37 mouse cellular contexts compared by ENCODE assay signal in the genomic region with DNA sequence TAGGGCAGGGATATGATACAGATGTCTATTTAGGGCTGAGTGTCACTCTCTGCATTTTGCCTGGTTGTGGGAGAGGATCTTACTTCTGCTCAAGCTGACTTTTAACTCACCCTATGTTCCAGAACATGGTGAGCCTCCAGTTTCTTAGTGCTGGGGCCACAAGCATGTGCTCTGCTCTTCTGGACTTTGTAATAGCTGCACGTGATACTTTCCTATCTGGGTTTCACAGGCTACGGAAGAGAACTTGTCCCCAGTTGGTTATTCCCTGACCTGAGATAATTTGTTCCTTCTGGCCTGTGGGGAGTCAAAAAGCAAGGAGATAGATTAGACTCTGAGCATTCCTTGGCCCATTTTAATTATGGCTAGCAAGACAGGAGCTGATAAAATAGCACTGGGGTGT. TPM values are rescaled to one million over a fixed set of nuclear protein-coding genes. Genes with fewer than 3 reads are reported as not detected.
DNase-seq lines count a peak whose midpoint lies in the region; ATAC-seq and TF ChIP-seq lines count a peak whose summit lies in the region.
"Had no signal": no experiment of that assay in that cellular context is flagged by ENCODE, and none has a peak within 500 bp of the region (broad histone marks: within the 10 kb centered on the region; RNA-seq: fewer than 3 reads in every experiment).

No protein-coding gene starts in this region.

- no peak overlapping the region for H3K4me3 ChIP-seq in liver, embryonic 11.5 days (ENCODE audit: low read depth, low read length)
- H3K4me3 ChIP-seq in liver, postnatal 0 days (ENCODE audit: low read depth, low read length), result no peak overlapping the region
- no peak overlapping the region for H3K4me3 ChIP-seq in liver, embryonic 14.5 days (ENCODE audit: insufficient read depth in 1 of 2, low read depth in 2 of 2, low read length in 2 of 2)
- no peak overlapping the region for H3K4me3 ChIP-seq in forebrain, embryonic 14.5 days (ENCODE audit: low read depth, low read length)
- H3K4me3 ChIP-seq: embryonic facial prominence, embryonic 13.5 days; hindbrain, embryonic 12.5 days; limb, embryonic 15.5 days; midbrain, embryonic 10.5 days; midbrain, embryonic 15.5 days had no signal

- TF ChIP-seq CTCF in liver, postnatal 0 days (IDR thresholded peaks at IDR 0.05; ENCODE audit: low read depth), result no peak
- no peak for TF ChIP-seq CTCF in liver, embryonic 14.5 days (IDR thresholded peaks at IDR 0.05; ENCODE audit: low read depth)

- no peak for TF ChIP-seq EP300 in liver, postnatal 0 days (IDR thresholded peaks at IDR 0.05; ENCODE audit: low read depth)
- no peak for TF ChIP-seq EP300 in liver, embryonic 14.5 days (IDR thresholded peaks at IDR 0.05; ENCODE audit: low read depth)

- H3K36me3 ChIP-seq in liver, embryonic 11.5 days (ENCODE audit: control insufficient read depth, insufficient read depth, low read length), result no peaks in the 10 kb centered on the region
- no peaks in the 10 kb centered on the region for H3K36me3 ChIP-seq in liver, postnatal 0 days (replicated peaks; ENCODE audit: insufficient read depth, low read length)
- no peaks in the 10 kb centered on the region for H3K36me3 ChIP-seq in liver, embryonic 14.5 days (replicated peaks; ENCODE audit: control insufficient read depth, insufficient read depth, low read depth)
- no peaks in the 10 kb centered on the region for H3K36me3 ChIP-seq in forebrain, embryonic 14.5 days (ENCODE audit: control insufficient read depth, insufficient read depth, low read length)
- H3K36me3 ChIP-seq: embryonic facial prominence, embryonic 13.5 days; hindbrain, embryonic 12.5 days; limb, embryonic 15.5 days; midbrain, embryonic 10.5 days; midbrain, embryonic 15.5 days had no signal

- peak; percentile 45 for DNase-seq in heart, adult 11 months
- no peak for DNase-seq in heart, adult 8-10 months (ENCODE audit: low spot score)
- DNase-seq in liver, embryonic 11.5 days (ENCODE audit: low spot score), result no peak
- DNase-seq in liver, postnatal 0 days, result no peak
- peak in 1 of 3 experiments; percentile 6 for DNase-seq in liver, embryonic 14.5 days (ENCODE audit: low read depth in 3 of 3, low spot score in 3 of 3)
- no peak for DNase-seq in forebrain, embryonic 14.5 days (ENCODE audit: low spot score)
- no peak for DNase-seq in adrenal gland, adult 18-20 months (ENCODE audit: low spot score in 2 of 2)
- DNase-seq: adrenal gland, postnatal 25 days; cerebellum, adult 18-20 months; cerebellum, postnatal 10 days; forebrain, postnatal 0 days; heart, postnatal 36 days; kidney, adult 11 months; layer of hippocampus, postnatal 36 days; left cerebral cortex, postnatal 4 days; lung, adult 2 months; lung, postnatal 10 days; right cerebral cortex, postnatal 4 days had no signal

- no peak overlapping the region for H3K4me2 ChIP-seq in liver, embryonic 11.5 days
- H3K4me2 ChIP-seq in liver, postnatal 0 days (ENCODE audit: low read depth, low read length), result no peak overlapping the region
- H3K4me2 ChIP-seq in liver, embryonic 14.5 days (ENCODE audit: low read depth), result no peak overlapping the region
- H3K4me2 ChIP-seq in forebrain, embryonic 14.5 days (ENCODE audit: low read length), result no peak overlapping the region
- H3K4me2 ChIP-seq: embryonic facial prominence, embryonic 13.5 days; hindbrain, embryonic 12.5 days; limb, embryonic 15.5 days; midbrain, embryonic 15.5 days had no signal

- peak; percentile 49; the same call in 1 of the 2 replicates for ATAC-seq in liver, embryonic 11.5 days (replicated peaks; ENCODE audit: low FRiP score)
- no peak for ATAC-seq in liver, postnatal 0 days
- ATAC-seq in liver, embryonic 14.5 days (ENCODE audit: insufficient read depth), result 0 out of 2 replicates have a peak, but pooled peaks have one; percentile 28
- ATAC-seq in forebrain, embryonic 14.5 days, result no peak
- ATAC-seq: forebrain, postnatal 0 days; hindbrain, postnatal 0 days; midbrain, embryonic 15.5 days had no signal

- peaks cover 9% of the 10 kb centered on the region for H3K4me1 ChIP-seq in liver, embryonic 11.5 days (replicated peaks; ENCODE audit: control insufficient read depth, insufficient read depth, low read length)
- no peaks in the 10 kb centered on the region for H3K4me1 ChIP-seq in liver, postnatal 0 days (ENCODE audit: insufficient read depth)
- peaks cover 0 to 9% of the 10 kb centered on the region in 2 experiments; a peak in 2 of 4 replicates for H3K4me1 ChIP-seq in liver, embryonic 14.5 days (replicated peaks; ENCODE audit: control insufficient read depth in 2 of 2, insufficient read depth in 2 of 2, low read length in 1 of 2)
- H3K4me1 ChIP-seq in forebrain, embryonic 14.5 days (ENCODE audit: control insufficient read depth, insufficient read depth, low read length), result no peaks in the 10 kb centered on the region; the same call in 1 of the 2 replicates
- H3K4me1 ChIP-seq: midbrain, embryonic 15.5 days had no signal

- WGBS in liver, embryonic 11.5 days, result 39% methylated on average over 2 of the region's 2 CpGs
- 56% methylated on average over 2 of the region's 2 CpGs for WGBS in liver, postnatal 0 days (ENCODE audit: insufficient replicate concordance)
- WGBS in liver, embryonic 14.5 days (ENCODE audit: insufficient replicate concordance), result 43% methylated on average over 2 of the region's 2 CpGs
- WGBS in forebrain, embryonic 14.5 days, result 85% methylated on average over 2 of the region's 2 CpGs

- no peaks in the 10 kb centered on the region for H3K27me3 ChIP-seq in liver, embryonic 11.5 days (replicated peaks; ENCODE audit: control insufficient read depth, insufficient read depth, low read length)
- no peaks in the 10 kb centered on the region for H3K27me3 ChIP-seq in liver, postnatal 0 days (ENCODE audit: insufficient read depth, low read length)
- no peaks in the 10 kb centered on the region for H3K27me3 ChIP-seq in liver, embryonic 14.5 days (ENCODE audit: control insufficient read depth, insufficient read depth, low read length)
- no peaks in the 10 kb centered on the region for H3K27me3 ChIP-seq in forebrain, embryonic 14.5 days (replicated peaks; ENCODE audit: control insufficient read depth, insufficient read depth, low read length)
- H3K27me3 ChIP-seq: CH12.LX; embryonic facial prominence, embryonic 13.5 days; hindbrain, embryonic 12.5 days; limb, embryonic 15.5 days; midbrain, embryonic 15.5 days had no signal

- no peaks in the 10 kb centered on the region for H3K9me3 ChIP-seq in liver, embryonic 11.5 days (ENCODE audit: control insufficient read depth, low read length)
- no peaks in the 10 kb centered on the region for H3K9me3 ChIP-seq in liver, postnatal 0 days (ENCODE audit: low read length)
- no peaks in the 10 kb centered on the region for H3K9me3 ChIP-seq in liver, embryonic 14.5 days (ENCODE audit: control insufficient read depth, low read length)
- H3K9me3 ChIP-seq in forebrain, embryonic 14.5 days (replicated peaks; ENCODE audit: control insufficient read depth, low read length), result no peaks in the 10 kb centered on the region
- H3K9me3 ChIP-seq: embryonic facial prominence, embryonic 13.5 days; hindbrain, embryonic 12.5 days; limb, embryonic 15.5 days; midbrain, embryonic 10.5 days; midbrain, embryonic 15.5 days had no signal

- H3K9ac ChIP-seq in liver, embryonic 11.5 days (ENCODE audit: low read depth, low read length), result no peak overlapping the region
- no peak overlapping the region for H3K9ac ChIP-seq in liver, postnatal 0 days (replicated peaks)
- no peak overlapping the region for H3K9ac ChIP-seq in liver, embryonic 14.5 days (replicated peaks)
- H3K9ac ChIP-seq in forebrain, embryonic 14.5 days (ENCODE audit: low read length), result no peak overlapping the region
- H3K9ac ChIP-seq: embryonic facial prominence, embryonic 13.5 days; forebrain, postnatal 0 days; hindbrain, embryonic 12.5 days; limb, embryonic 15.5 days; midbrain, embryonic 15.5 days had no signal

- peak overlapping the region; percentile 23; the same call in 1 of the 2 replicates for H3K27ac ChIP-seq in liver, embryonic 11.5 days (ENCODE audit: low read depth, low read length)
- no peak overlapping the region for H3K27ac ChIP-seq in liver, postnatal 0 days (ENCODE audit: low read depth)
- no peak overlapping the region for H3K27ac ChIP-seq in liver, embryonic 14.5 days
- no peak overlapping the region for H3K27ac ChIP-seq in forebrain, embryonic 14.5 days (ENCODE audit: low read depth, low read length)
- H3K27ac ChIP-seq: embryonic facial prominence, embryonic 13.5 days; hindbrain, embryonic 12.5 days; hindbrain, postnatal 0 days; kidney, postnatal 0 days; limb, embryonic 15.5 days; macrophage; midbrain, embryonic 10.5 days; midbrain, embryonic 15.5 days had no signal

RNA-seq across cellular contexts. Expression of gene Bbs9, which starts 30.1 kb away (rescaled TPM):
- 10 to 100 TPM; 13.9 to 15.2 (median 14.9) TPM for total RNA-seq in heart, adult 8-10 months (2022)
- 7.8 and 8.7 TPM in 2 replicates for polyA plus RNA-seq in liver, embryonic 11.5 days (2014; fragmentation: Nextera tagmentation; extraction: Ambion mirVana)
- 1.6 and 1.8 TPM in 2 replicates for polyA plus RNA-seq in liver, postnatal 0 days (2015; fragmentation: Nextera tagmentation; extraction: Ambion mirVana)
- 2.2 and 2.6 TPM in 2 replicates for polyA plus RNA-seq in liver, embryonic 14.5 days (2012; rRNA removed)
- 2.3 and 3.0 TPM in 2 replicates for polyA plus RNA-seq in liver, embryonic 14.5 days (2014; fragmentation: Nextera tagmentation; extraction: Ambion mirVana)
- polyA plus RNA-seq in forebrain, embryonic 14.5 days (2014; fragmentation: Nextera tagmentation; extraction: Ambion mirVana), result 18.1 and 19.8 TPM in 2 replicates
- 10 to 100 TPM; 12.5 to 16.5 TPM for total RNA-seq in adrenal gland, adult 18-20 months (2021)

RNA-seq across cellular contexts. Expression of gene Rp9, which starts 36.0 kb away (rescaled TPM):
- 10 to 100 TPM; 41.3 to 47.6 (median 45.0) TPM for total RNA-seq in heart, adult 8-10 months (2022)
- polyA plus RNA-seq in liver, embryonic 11.5 days (2014; fragmentation: Nextera tagmentation; extraction: Ambion mirVana), result 74.2 and 79.8 TPM in 2 replicates
- 42.2 and 47.9 TPM in 2 replicates for polyA plus RNA-seq in liver, postnatal 0 days (2015; fragmentation: Nextera tagmentation; extraction: Ambion mirVana)
- polyA plus RNA-seq in liver, embryonic 14.5 days (2012; rRNA removed), result 15.8 and 32.5 TPM in 2 replicates
- 34.1 and 37.2 TPM in 2 replicates for polyA plus RNA-seq in liver, embryonic 14.5 days (2014; fragmentation: Nextera tagmentation; extraction: Ambion mirVana)
- 60.8 and 62.4 TPM in 2 replicates for polyA plus RNA-seq in forebrain, embryonic 14.5 days (2014; fragmentation: Nextera tagmentation; extraction: Ambion mirVana)
- total RNA-seq in adrenal gland, adult 18-20 months (2021), result 10 to 100 TPM; 31.6 to 35.5 TPM

RNA-seq across cellular contexts. Expression of gene Gm17545, which starts 51.5 kb away (rescaled TPM):
- not detected for total RNA-seq in heart, adult 8-10 months (2022)
- polyA plus RNA-seq in liver, embryonic 11.5 days (2014; fragmentation: Nextera tagmentation; extraction: Ambion mirVana), result not detected in 2 replicates
- polyA plus RNA-seq in liver, postnatal 0 days (2015; fragmentation: Nextera tagmentation; extraction: Ambion mirVana), result not detected in 2 replicates
- polyA plus RNA-seq in liver, embryonic 14.5 days (2012; rRNA removed), result not detected in 2 replicates
- not detected in 2 replicates for polyA plus RNA-seq in liver, embryonic 14.5 days (2014; fragmentation: Nextera tagmentation; extraction: Ambion mirVana)
- polyA plus RNA-seq in forebrain, embryonic 14.5 days (2014; fragmentation: Nextera tagmentation; extraction: Ambion mirVana), result not detected in 2 replicates
- total RNA-seq in adrenal gland, adult 18-20 months (2021), result not detected
- total RNA-seq: adrenal gland, postnatal 25 days; CH12.LX; common myeloid progenitor, adult 5-6 weeks; ES-E14; forebrain, postnatal 0 days; gastrocnemius, adult 8-10 months; gastrocnemius, postnatal 4 days; heart, postnatal 36 days; hindbrain, postnatal 0 days; layer of hippocampus, postnatal 36 days; left cerebral cortex, postnatal 4 days; neutrophil, adult 5-6 weeks had no signal
- polyA plus RNA-seq: C2C12; embryonic facial prominence, embryonic 13.5 days; forebrain, embryonic 11.5 days; forebrain, postnatal 0 days; heart, embryonic 14.5 days; hindbrain, embryonic 12.5 days; hindbrain, postnatal 0 days; kidney, postnatal 0 days; large intestine, adult 2 months; limb, embryonic 15.5 days; lung, adult 2 months; macrophage; midbrain, embryonic 10.5 days; midbrain, embryonic 15.5 days; neural tube, embryonic 11.5 days had no signal

Comparison
In these comparisons a context has a peak if more than half of its experiments do, and no peak if none do; other contexts are left out.
1. ATAC-seq: peak in liver, embryonic 11.5 days (single experiment) and liver, embryonic 14.5 days (single experiment); none in liver, postnatal 0 days (single experiment) and forebrain, embryonic 14.5 days (single experiment).